Mouse (Mus musculus) embryonic facial prominence, embryonic 13.5 days (tissue): ENCODE measurements around the gene Nipal3. TPM values are rescaled to one million over a fixed set of nuclear protein-coding genes. Genes with fewer than 3 reads are reported as not detected.
A peak's percentile ranks its signal among the peaks of the same experiment; 100 is the strongest.

Experiments used
- ATAC-seq: fragments of 200-750 bp; cut with Nextera tagmentation; 2 replicates; pipeline ENCODE4 v1.8.0; 2017; ENCODE audit warnings: low read depth; ENCODE audit not compliant: insufficient number of reproducible peaks, insufficient read depth, low FRiP score, low TSS enrichment
- H3K27ac ChIP-seq: fragments of 300-500 bp; sonication (generic); 2 replicates; pipeline ENCODE4 v1.5.1; 2015; ENCODE audit warnings: moderate library complexity, mild to moderate bottlenecking, inconsistent platforms
- H3K27me3 ChIP-seq: fragments of 300-500 bp; sonication (generic); 2 replicates; pipeline ENCODE4 v1.6.1; 2015; ENCODE audit warnings: mild to moderate bottlenecking, inconsistent platforms
- H3K36me3 ChIP-seq: fragments of 300-500 bp; sonication (generic); 2 replicates; pipeline ENCODE4 v1.6.1; 2015; ENCODE audit warnings: mild to moderate bottlenecking, inconsistent platforms
- H3K4me1 ChIP-seq: fragments of 300-500 bp; sonication (generic); 2 replicates; pipeline ENCODE4 v1.6.1; 2015; ENCODE audit warnings: inconsistent platforms
- H3K4me2 ChIP-seq: fragments of 300-500 bp; sonication (generic); 2 replicates; pipeline ENCODE4 v1.6.1; 2015; ENCODE audit warnings: moderate library complexity, mild to moderate bottlenecking, inconsistent platforms
- H3K4me3 ChIP-seq: fragments of 300-500 bp; sonication (generic); 2 replicates; pipeline ENCODE4 v1.5.1; 2015; ENCODE audit warnings: mild to moderate bottlenecking, inconsistent platforms
- H3K9ac ChIP-seq: fragments of 300-500 bp; sonication (generic); 2 replicates; pipeline ENCODE4 v1.6.1; 2015; ENCODE audit warnings: mild to moderate bottlenecking, inconsistent platforms
- H3K9me3 ChIP-seq: fragments of 300-500 bp; sonication (generic); 2 replicates; pipeline ENCODE4 v1.6.1; 2016; ENCODE audit warnings: inconsistent platforms
- WGBS: fragments of 180-500 bp; shearing (Covaris S2); methylation state at CpG from one replicate; pipeline ENCODE4 v1.1.7; 2015; ENCODE audit warnings: mixed read lengths; 5-methylcytosine and 5-hydroxymethylcytosine counted together
- polyA plus RNA-seq: library from polyadenylated mRNA; unstranded; fragments of >200 nt; fragmentation: Nextera tagmentation; extraction: Ambion mirVana; gene quantifications from 2 replicates; pipeline ENCODE4 v1.2.1, GENCODE M21; 2015

Nipal3 gene
- polyA plus RNA-seq, 1 experiment from 2014 or later, result 2.3 TPM

DNA sequence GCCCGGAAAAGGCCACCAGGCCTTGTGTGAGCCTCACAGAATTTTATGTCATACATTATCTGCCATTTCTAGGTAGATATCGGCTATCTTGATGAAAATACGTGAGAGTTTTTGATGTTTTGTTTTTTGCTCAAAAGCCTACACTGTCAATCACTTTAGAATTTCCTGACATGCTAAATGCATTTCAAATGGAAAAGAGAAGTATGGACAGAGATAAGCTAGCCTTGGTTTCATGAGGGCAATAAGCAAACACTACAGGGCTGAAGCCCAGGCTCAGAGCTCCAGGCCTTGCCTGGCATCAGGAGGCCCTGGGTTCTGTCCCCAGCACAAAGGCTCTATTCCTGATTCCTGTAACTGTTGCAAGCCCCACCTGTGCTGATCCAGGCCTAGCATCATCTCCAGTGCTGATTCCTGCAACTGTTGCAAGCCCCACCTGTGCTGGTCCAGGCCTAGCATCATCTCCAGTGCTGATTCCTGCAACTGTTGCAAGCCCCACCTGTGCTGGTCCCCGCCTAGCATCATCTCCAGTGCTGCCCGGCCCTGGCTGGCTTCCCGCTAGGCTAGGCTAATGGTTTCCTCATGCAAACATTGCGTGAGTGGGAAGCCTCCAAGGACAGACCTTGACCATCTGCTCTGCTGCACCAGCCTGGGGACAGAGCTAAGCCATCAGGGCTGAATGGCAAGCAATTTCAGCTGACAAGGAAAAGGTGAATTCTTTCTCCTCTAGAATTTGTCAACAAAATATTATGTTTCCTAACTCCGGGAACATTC is 64.7 kb downstream of the Nipal3 start:
- Histone ChIP-seq H3K9ac (no peak overlapping the region), H3K9me3 (no peaks in the 10 kb centered on the region), H3K4me1 (peaks cover 14% of the 10 kb centered on the region; the same call in 1 of the 2 replicates), H3K27ac (no peak overlapping the region), H3K4me2 (no peak overlapping the region), H3K4me3 (no peak overlapping the region), H3K27me3 (no peaks in the 10 kb centered on the region), H3K36me3 (peaks cover under 1% of the 10 kb centered on the region; the same call in 1 of the 2 replicates)
- no peak for ATAC-seq
- 70% methylated on average over 8 of the region's 8 CpGs for WGBS

DNA sequence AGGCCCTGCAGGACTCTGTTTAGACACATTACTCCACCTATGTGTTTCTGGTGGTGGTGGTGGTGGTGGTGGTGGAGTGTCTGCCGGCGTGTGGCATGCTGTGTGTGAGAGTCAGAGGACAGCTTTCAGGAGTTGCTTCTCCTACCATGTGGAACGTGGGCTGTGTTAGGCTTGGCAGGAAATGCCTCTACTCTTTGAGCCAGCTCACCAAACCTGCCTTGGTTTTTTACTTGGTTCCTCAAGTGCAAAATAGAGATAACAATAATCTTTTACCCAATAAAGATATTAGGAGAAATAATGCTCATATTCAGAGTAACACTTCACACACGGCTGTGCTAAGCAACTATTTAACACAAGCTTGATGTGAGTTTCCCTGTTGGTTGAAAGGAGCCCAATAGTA is 65.5 kb downstream of the Nipal3 start:
- no peaks in the 10 kb centered on the region for H3K27me3 ChIP-seq
- H3K36me3 ChIP-seq, result peaks cover 5% of the 10 kb centered on the region; the same call in 1 of the 2 replicates
- H3K27ac ChIP-seq, result no peak overlapping the region
- H3K9ac ChIP-seq, result no peak overlapping the region
- no peak for ATAC-seq
- 84% methylated on average over 4 of the region's 4 CpGs for WGBS
- H3K9me3 ChIP-seq, result no peaks in the 10 kb centered on the region
- H3K4me3 ChIP-seq, result no peak overlapping the region
- no peak overlapping the region for H3K4me2 ChIP-seq
- peaks cover 9% of the 10 kb centered on the region; the same call in 1 of the 2 replicates for H3K4me1 ChIP-seq

DNA sequence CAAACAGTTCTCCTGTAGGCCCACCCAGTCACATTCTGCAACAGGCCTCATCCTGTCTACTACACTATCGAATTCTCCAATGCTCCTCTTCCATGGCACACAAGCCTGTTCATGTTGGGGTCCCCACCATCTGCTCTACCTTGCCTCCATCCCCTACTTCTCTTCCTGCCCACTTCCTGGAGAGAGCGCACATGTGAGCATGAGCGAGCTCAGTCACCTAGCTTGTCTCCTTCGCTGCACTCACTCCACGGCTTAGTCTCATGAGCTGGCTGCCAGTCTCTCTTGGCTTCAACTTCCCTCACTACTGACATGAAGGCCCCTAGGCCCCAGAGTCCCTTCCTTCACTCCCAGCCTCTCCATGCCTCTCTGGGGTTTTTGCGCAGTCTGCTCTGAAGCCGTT is 68.3 kb downstream of the Nipal3 start:
- no peak overlapping the region for H3K4me2 ChIP-seq
- H3K4me1 ChIP-seq, result 0 out of 2 replicates have a peak, but pooled peaks cover 2% of the 10 kb centered on the region
- 0 out of 2 replicates have a peak, but pooled peaks have one; percentile 52 for ATAC-seq
- no peak overlapping the region for H3K4me3 ChIP-seq
- no peak overlapping the region for H3K9ac ChIP-seq
- no peaks in the 10 kb centered on the region for H3K27me3 ChIP-seq
- H3K36me3 ChIP-seq, result peaks cover 24% of the 10 kb centered on the region
- 87% methylated on average over 7 of the region's 7 CpGs for WGBS
- no peak overlapping the region for H3K27ac ChIP-seq
- H3K9me3 ChIP-seq, result no peaks in the 10 kb centered on the region

DNA sequence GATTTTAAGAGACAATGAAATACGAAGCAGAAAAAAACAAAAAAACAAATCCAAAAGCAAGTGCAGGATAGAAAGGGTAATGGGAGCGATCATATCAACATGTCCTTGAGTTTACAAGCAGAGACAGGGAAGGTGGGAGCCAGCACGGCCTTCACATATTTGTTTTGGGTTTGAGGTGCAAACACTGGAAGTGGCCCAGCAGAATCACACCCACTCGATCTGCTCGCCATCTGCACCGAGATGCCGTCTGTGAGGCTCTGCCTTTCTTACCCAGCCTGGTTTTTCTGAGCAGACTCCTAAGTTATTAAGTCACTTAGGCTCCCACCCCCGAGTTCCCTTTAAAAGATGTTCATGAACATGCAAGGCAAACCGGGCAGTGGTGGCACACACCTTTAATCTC is 69.2 kb downstream of the Nipal3 start:
- Histone ChIP-seq H3K9ac (no peak overlapping the region), H3K4me3 (no peak overlapping the region), H3K27me3 (no peaks in the 10 kb centered on the region), H3K4me1 (0 out of 2 replicates have a peak, but pooled peaks cover 2% of the 10 kb centered on the region), H3K27ac (no peak overlapping the region), H3K36me3 (peaks cover 27% of the 10 kb centered on the region), H3K4me2 (no peak overlapping the region), H3K9me3 (no peaks in the 10 kb centered on the region)
- 84% methylated on average over 9 of the region's 9 CpGs for WGBS
- no peak for ATAC-seq

DNA sequence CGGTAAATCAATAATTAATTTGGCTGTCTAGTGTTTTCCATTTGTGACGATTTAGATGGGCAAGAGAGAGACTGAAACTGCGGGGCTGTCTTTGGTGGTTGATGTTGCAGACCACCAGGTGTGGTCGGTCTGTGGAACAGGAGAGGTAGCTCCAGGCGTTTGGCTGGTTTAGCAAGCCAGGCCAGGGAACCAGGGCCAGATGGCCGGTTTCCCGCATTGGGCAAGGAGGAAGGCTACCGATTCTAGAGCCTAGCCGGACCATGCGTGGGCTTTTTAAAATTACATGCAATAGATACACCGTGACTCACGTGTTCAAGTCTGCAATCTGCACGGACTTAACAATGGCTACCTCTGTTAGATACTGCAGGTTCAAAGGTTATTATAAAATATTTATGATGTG is 73.9 kb downstream of the Nipal3 start:
- H3K36me3 ChIP-seq, result peaks cover 67% of the 10 kb centered on the region
- no peak overlapping the region for H3K27ac ChIP-seq
- ATAC-seq, result no peak
- H3K4me1 ChIP-seq, result no peaks in the 10 kb centered on the region
- no peaks in the 10 kb centered on the region for H3K27me3 ChIP-seq
- H3K4me2 ChIP-seq, result no peak overlapping the region
- WGBS, result 91% methylated on average over 13 of the region's 13 CpGs
- H3K9ac ChIP-seq, result no peak overlapping the region
- H3K9me3 ChIP-seq, result no peaks in the 10 kb centered on the region
- no peak overlapping the region for H3K4me3 ChIP-seq

DNA sequence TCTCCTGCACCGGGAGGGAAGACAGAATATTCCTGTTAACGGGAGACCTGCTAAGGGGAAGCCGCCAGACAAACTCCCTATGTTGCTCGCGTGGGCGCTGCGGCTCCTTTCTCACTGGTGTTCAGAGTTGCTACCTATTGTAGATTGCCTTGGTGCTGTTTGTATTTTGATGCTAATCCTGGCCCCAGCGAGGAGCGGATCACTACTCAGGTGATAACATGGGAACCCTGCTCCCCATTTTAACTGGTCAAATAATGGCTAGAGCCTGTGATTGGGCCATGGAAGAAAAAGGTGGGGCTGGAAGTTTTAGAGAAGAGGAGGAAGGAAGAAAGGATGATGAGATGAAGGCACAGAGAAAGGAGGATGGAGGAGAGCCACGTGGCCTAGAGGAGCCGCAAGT is 74.4 kb downstream of the Nipal3 start:
- WGBS, result 83% methylated on average over 11 of the region's 11 CpGs
- no peak overlapping the region for H3K9ac ChIP-seq
- H3K4me3 ChIP-seq, result no peak overlapping the region
- no peaks in the 10 kb centered on the region for H3K9me3 ChIP-seq
- H3K4me2 ChIP-seq, result no peak overlapping the region
- peaks cover 72% of the 10 kb centered on the region for H3K36me3 ChIP-seq
- no peak overlapping the region for H3K27ac ChIP-seq
- H3K27me3 ChIP-seq, result no peaks in the 10 kb centered on the region
- no peaks in the 10 kb centered on the region for H3K4me1 ChIP-seq
- ATAC-seq, result no peak

DNA sequence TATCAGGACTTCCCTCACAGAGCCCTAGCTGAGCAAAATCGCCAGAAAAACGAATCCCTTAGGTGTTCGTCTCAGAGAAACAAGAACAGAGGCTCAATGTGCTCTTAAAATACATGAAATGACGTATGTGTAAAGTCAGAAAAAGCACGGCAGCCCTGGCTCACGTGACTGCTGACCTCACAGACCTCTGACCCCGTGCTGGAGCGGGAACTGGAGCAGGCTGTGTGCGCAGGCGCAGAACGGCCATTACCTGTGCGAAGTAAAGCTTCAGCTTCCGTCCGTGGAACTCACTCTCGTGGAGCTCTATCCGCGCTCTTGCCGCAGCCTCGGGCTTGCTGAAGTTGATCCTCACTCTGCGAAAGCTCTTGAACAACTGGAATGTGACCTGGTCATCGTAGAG is 74.8 kb downstream of the Nipal3 start:
- peaks cover 74% of the 10 kb centered on the region for H3K36me3 ChIP-seq
- H3K9ac ChIP-seq, result no peak overlapping the region
- H3K4me3 ChIP-seq, result no peak overlapping the region
- H3K4me2 ChIP-seq, result no peak overlapping the region
- H3K9me3 ChIP-seq, result no peaks in the 10 kb centered on the region
- WGBS, result 84% methylated on average over 21 of the region's 21 CpGs
- H3K27ac ChIP-seq, result no peak overlapping the region
- no peaks in the 10 kb centered on the region for H3K4me1 ChIP-seq
- no peaks in the 10 kb centered on the region for H3K27me3 ChIP-seq
- no peak for ATAC-seq

DNA sequence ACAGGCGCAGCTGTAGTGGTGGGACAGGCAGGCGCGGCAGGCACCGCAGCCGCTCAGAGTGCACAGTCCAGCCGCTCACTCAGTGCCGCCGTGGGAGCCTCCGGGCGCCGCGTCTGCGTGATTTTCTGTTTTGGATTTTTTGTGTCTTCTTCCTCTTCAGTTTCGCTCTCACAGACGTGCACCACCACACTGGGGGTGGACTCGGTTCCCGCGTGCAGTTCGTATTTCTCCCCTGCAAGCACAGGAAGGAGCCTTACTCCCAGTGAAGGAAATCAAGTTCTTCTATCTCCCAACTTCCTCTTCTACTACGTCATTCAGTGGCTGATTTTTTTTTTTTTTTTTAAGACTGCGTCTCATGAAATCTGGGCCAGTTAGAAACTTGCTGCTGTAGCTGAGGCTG is 78.5 kb downstream of the Nipal3 start:
- Histone ChIP-seq H3K4me2 (no peak overlapping the region), H3K27ac (no peak overlapping the region), H3K9ac (no peak overlapping the region), H3K4me1 (no peaks in the 10 kb centered on the region), H3K4me3 (no peak overlapping the region), H3K27me3 (no peaks in the 10 kb centered on the region), H3K9me3 (no peaks in the 10 kb centered on the region), H3K36me3 (peaks cover 68% of the 10 kb centered on the region)
- 90% methylated on average over 21 of the region's 21 CpGs for WGBS
- ATAC-seq, result no peak

DNA sequence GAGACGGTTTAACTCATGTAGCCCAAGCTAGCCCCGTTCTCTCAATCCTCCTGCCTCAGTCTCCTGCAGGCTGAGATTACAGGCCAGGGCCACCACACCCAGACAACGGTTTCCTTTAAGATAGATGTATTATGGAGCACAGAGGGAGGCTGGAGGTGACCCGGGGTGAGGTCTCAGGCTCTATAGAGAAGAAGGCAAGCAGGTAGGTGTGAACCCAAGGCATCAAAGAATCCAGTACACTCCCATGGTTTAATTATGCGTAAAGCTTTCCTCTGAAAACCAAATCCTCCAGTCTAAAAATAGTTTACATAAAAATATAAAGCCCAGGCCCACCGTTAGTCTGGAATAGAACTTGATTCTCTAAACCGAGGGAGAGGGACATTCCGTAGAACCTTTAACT is 81.3 kb downstream of the Nipal3 start:
- no peak overlapping the region for H3K27ac ChIP-seq
- H3K4me3 ChIP-seq, result no peak overlapping the region
- H3K36me3 ChIP-seq, result peaks cover 53% of the 10 kb centered on the region
- no peaks in the 10 kb centered on the region for H3K4me1 ChIP-seq
- H3K27me3 ChIP-seq, result no peaks in the 10 kb centered on the region
- no peak overlapping the region for H3K4me2 ChIP-seq
- 84% methylated on average over 8 of the region's 8 CpGs for WGBS
- ATAC-seq, result no peak
- no peaks in the 10 kb centered on the region for H3K9me3 ChIP-seq
- H3K9ac ChIP-seq, result no peak overlapping the region

DNA sequence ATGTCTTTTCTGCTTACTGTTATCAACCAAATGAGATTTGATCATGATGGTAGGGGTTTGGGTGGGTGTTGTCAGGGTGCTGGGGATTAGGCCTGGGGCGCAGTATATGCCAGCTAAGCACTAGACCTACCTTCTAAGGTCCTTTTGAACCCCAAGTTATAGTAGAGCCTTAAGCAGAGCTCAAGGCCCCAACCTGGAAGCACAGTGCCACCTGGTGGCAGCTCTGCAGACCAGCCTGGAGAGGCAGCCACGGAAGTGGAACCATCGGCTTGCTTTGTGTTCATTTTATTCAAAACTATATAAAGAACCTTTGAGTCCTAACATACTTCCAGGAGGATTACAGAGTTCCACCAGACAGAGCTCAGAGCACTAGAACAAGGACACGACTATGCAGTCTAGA is 83.2 kb downstream of the Nipal3 start:
- no peak overlapping the region for H3K4me2 ChIP-seq
- ATAC-seq, result no peak
- H3K9me3 ChIP-seq, result no peaks in the 10 kb centered on the region
- 39% methylated on average over 4 of the region's 4 CpGs for WGBS
- H3K36me3 ChIP-seq, result peaks cover 35% of the 10 kb centered on the region
- no peak overlapping the region for H3K4me3 ChIP-seq
- no peaks in the 10 kb centered on the region for H3K27me3 ChIP-seq
- H3K27ac ChIP-seq, result no peak overlapping the region
- no peak overlapping the region for H3K9ac ChIP-seq
- H3K4me1 ChIP-seq, result no peaks in the 10 kb centered on the region

DNA sequence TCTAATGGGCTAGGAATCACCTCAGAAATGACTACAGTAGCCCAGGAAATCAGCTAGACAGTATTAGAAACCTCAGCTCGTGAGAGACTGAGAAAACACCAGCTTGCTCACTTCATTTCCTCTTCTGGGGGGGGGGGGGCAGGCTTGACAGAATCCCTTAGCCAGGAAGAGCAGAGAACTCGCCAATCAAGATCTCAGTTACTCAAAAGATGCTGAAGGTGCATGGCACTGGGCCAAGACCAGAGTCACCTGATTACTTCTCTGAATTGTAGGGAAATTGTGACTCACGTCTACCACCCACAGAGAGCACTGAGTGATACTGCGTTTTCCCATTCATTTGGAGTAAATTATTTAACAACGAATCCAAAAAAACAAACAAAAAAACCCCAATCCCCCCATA is 88.7 kb downstream of the Nipal3 start:
- 48% methylated on average over 5 of the region's 5 CpGs for WGBS
- no peak overlapping the region for H3K4me3 ChIP-seq
- 0 out of 2 replicates have a peak, but pooled peaks cover under 1% of the 10 kb centered on the region for H3K36me3 ChIP-seq
- no peaks in the 10 kb centered on the region for H3K9me3 ChIP-seq
- ATAC-seq, result no peak
- no peaks in the 10 kb centered on the region for H3K4me1 ChIP-seq
- no peak overlapping the region for H3K9ac ChIP-seq
- no peak overlapping the region for H3K4me2 ChIP-seq
- H3K27me3 ChIP-seq, result no peaks in the 10 kb centered on the region
- peak overlapping the region; percentile 19; the same call in 1 of the 2 replicates for H3K27ac ChIP-seq

DNA sequence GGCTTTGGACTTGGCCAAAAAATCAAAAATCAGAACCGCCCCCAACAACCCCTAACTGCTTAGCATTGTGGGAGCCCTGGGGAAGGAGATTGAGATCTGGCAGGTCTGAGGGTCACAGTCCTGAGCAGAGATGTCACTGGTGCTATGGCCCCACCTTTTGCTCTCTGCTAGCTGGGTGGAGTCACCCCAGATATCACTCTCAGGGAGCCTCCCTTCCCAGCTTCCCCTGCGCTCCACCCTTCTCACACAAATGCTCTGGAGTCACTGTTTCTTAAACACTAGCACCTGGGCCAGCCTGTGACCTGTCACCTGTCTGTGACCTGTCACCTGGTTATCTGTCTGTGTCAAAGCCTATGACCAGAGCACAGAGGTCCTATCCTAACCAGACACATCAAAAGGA is 89.9 kb downstream of the Nipal3 start:
- H3K36me3 ChIP-seq, result no peaks in the 10 kb centered on the region
- no peaks in the 10 kb centered on the region for H3K27me3 ChIP-seq
- no peak overlapping the region for H3K9ac ChIP-seq
- no peak overlapping the region for H3K27ac ChIP-seq
- no peaks in the 10 kb centered on the region for H3K4me1 ChIP-seq
- no peak overlapping the region for H3K4me2 ChIP-seq
- H3K9me3 ChIP-seq, result no peaks in the 10 kb centered on the region
- WGBS, result 87% methylated on average over 2 of the region's 2 CpGs
- H3K4me3 ChIP-seq, result no peak overlapping the region
- ATAC-seq, result no peak
